Mouse (Mus musculus) liver, embryonic 11.5 days (tissue): ENCODE measurements around the gene Lpcat3. TPM values are rescaled to one million over a fixed set of nuclear protein-coding genes. Genes with fewer than 3 reads are reported as not detected.

Source experiments
- ATAC-seq: fragments of 200-750 bp; cut with Nextera tagmentation; replicated peaks from 2 replicates; pipeline ENCODE4 v1.8.0; 2017; ENCODE audit warnings: moderate number of reproducible peaks, mild to moderate bottlenecking, moderate TSS enrichment, moderate library complexity; ENCODE audit not compliant: low FRiP score
- DNase-seq: peaks from one replicate; pipeline ENCODE4 v3.0.0-alpha.2; 2017; ENCODE audit warnings: low spot score
- H3K27ac ChIP-seq: fragments of 300-500 bp; sonication (generic); 2 replicates; pipeline ENCODE4 v1.5.1; 2014; ENCODE audit warnings: mild to moderate bottlenecking, low read depth, low read length, control low read depth
- H3K27me3 ChIP-seq: fragments of 300-500 bp; sonication (generic); replicated peaks from 2 replicates; pipeline ENCODE4 v1.6.1; 2014; ENCODE audit warnings: low read length, mixed read lengths; ENCODE audit not compliant: control insufficient read depth, insufficient read depth
- H3K36me3 ChIP-seq: fragments of 300-500 bp; sonication (generic); 2 replicates; pipeline ENCODE4 v1.6.1; 2014; ENCODE audit warnings: mild to moderate bottlenecking, low read length, moderate library complexity, mixed read lengths; ENCODE audit not compliant: control insufficient read depth, insufficient read depth
- H3K4me1 ChIP-seq: fragments of 300-500 bp; sonication (generic); replicated peaks from 2 replicates; pipeline ENCODE4 v1.6.1; 2014; ENCODE audit warnings: low read length, mixed read lengths; ENCODE audit not compliant: control insufficient read depth, insufficient read depth
- H3K4me2 ChIP-seq: fragments of 300-500 bp; sonication (generic); 2 replicates; pipeline ENCODE4 v1.6.1; 2014; ENCODE audit warnings: mild to moderate bottlenecking, control low read depth, moderate library complexity
- H3K4me3 ChIP-seq: fragments of 300-500 bp; sonication (generic); 2 replicates; pipeline ENCODE4 v1.5.1; 2014; ENCODE audit warnings: low read depth, low read length, control low read depth
- H3K9ac ChIP-seq: fragments of 300-500 bp; sonication (generic); 2 replicates; pipeline ENCODE4 v1.6.1; 2014; ENCODE audit warnings: low read depth, low read length, control low read depth
- H3K9me3 ChIP-seq: fragments of 300-500 bp; sonication (generic); 2 replicates; pipeline ENCODE4 v1.6.1; 2016; ENCODE audit warnings: low read length, inconsistent platforms, mixed read lengths; ENCODE audit not compliant: control insufficient read depth
- WGBS: fragments of 180-500 bp; shearing (Covaris S2); extraction: QIAGEN DNeasy Blood & Tissue Kit; methylation state at CpG from one replicate; pipeline ENCODE4 v1.1.7; 2014; 5-methylcytosine and 5-hydroxymethylcytosine counted together
- polyA plus RNA-seq: library from polyadenylated mRNA; unstranded; fragments of >200 nt; fragmentation: Nextera tagmentation; extraction: Ambion mirVana; gene quantifications from 2 replicates; pipeline ENCODE4 v1.2.1, GENCODE M21; 2014

Lpcat3 gene
- polyA plus RNA-seq, 1 experiment from 2014 or later: 84.2 TPM

DNA sequence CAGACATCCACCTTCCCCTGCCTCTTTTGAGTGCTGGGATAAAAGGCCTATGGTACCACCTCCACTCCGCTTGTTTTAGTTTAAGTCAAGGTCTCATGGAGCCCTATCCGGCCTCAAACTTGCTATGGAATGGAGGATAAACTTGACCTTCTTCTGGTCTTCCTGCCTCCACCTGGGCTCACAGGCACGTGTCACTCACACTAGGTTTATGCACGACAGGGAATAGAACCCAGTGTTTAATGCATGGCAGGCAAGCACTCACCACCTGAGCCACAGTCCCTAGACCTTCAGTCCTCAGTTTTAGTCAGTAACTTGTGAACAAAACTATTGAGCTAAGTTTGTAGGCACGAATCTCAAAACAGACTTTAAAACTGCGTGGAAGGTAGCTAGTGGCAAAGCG, 68.2 kb downstream of the Lpcat3 start:
- 88% methylated on average over 7 of the region's 7 CpGs for WGBS
- Histone ChIP-seq H3K27me3 (no peaks in the 10 kb centered on the region), H3K4me3 (no peak overlapping the region), H3K9me3 (no peaks in the 10 kb centered on the region), H3K36me3 (no peaks in the 10 kb centered on the region), H3K27ac (no peak overlapping the region), H3K4me1 (peaks cover 19% of the 10 kb centered on the region; the same call in 1 of the 2 replicates), H3K9ac (no peak overlapping the region), H3K4me2 (peak overlapping the region; percentile 73)
- ATAC-seq: no peak
- DNase-seq: no peak

DNA sequence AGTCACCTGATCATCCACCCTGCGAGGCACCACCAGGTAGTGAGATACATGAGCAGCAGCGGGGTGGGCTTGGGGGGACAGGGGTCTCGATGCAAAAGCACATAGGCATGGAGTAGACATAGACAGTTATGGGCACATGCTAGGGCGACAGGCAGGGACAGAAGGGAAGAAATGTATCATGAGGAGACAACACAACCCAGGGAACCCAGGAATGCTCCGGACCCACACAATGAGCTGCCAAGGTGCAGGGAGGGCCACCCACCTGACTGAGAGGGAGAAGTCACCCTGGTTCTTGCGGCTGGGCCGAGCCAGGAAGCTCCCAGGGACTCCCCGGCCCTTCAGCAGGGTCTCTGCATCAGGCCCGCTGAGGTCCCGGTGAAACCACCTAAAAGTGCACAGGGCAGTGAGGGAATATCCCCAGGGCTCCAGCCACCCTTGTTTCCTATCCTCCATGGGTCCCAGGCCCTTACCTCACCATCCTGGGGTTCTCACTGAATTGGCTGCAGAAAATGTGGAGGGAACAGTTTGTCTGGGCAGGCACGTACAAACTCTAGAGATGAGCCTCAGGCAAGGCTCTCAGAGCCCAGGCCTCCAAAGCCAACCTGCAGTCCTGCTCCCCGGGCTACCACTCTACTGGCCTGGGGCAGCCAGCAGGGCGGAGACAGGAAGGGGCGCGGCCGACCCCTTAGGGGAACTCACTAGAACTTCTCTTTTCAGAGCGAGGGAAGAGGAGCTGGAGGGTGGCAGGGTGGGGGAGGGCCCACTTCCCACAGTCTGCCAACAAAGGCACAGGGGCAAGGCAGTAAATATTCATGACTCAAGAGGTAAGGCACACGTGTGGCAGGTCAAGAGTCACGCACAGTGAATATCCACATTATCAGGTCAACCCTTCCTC, 69.9 kb downstream of the Lpcat3 start:
- Histone ChIP-seq H3K4me3 (peak overlapping the region; percentile 53), H3K9ac (peak overlapping the region; percentile 75), H3K27me3 (no peaks in the 10 kb centered on the region), H3K4me1 (peaks cover 22% of the 10 kb centered on the region; the same call in 1 of the 2 replicates), H3K36me3 (no peaks in the 10 kb centered on the region), H3K4me2 (peak overlapping the region; percentile 73), H3K9me3 (no peaks in the 10 kb centered on the region), H3K27ac (peak overlapping the region; percentile 36)
- WGBS: 36% methylated on average over 19 of the region's 19 CpGs
- ATAC-seq: peak; percentile 78
- peak; percentile 72 for DNase-seq

DNA sequence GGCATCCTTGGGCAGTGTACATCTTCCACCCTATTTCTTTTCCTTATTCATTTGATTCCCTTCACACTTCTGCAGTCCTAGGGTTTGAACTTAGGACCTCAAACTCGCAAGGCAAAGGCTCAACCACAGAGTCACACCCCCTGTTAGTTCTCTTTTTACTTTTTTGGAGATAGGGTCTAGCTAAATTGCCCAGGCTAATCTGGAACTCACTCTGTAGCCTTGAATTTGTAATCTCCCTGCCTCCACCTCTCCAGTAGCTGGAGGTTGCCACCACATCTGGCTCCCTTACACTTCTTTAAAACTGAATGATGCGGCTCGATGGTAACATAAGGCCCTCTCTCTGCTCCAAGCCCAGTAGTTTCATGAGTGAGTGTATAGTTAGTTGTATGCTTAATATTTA, 71.6 kb downstream of the Lpcat3 start:
- Histone ChIP-seq H3K9me3 (no peaks in the 10 kb centered on the region), H3K27ac (peak overlapping the region; percentile 11; the same call in 1 of the 2 replicates), H3K4me2 (no peak overlapping the region), H3K9ac (no peak overlapping the region), H3K4me1 (peaks cover 37% of the 10 kb centered on the region), H3K36me3 (no peaks in the 10 kb centered on the region), H3K27me3 (no peaks in the 10 kb centered on the region), H3K4me3 (no peak overlapping the region)
- 77% methylated on average over 3 of the region's 3 CpGs for WGBS
- ATAC-seq (no peak), DNase-seq (no peak)

DNA sequence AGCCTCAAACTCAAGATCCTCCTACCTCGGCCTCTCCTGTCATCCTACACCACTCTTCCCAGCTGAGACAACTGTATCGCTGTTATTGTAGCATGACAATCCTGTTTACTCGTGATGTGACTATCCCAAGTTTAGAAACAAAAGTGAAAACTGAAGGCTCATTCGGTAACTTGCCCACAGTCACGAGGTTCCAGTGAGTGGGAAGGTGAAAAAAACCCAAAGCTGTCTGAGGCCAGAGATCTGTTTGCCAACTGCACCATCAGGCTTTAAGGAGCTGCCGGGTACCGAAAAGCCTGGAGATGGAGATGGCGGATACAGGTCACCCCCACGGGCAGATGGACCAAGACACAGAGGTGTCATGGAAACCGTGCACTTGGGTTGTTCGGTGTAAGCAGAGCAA, 74.2 kb downstream of the Lpcat3 start:
- WGBS: 89% methylated on average over 11 of the region's 11 CpGs
- no peak for ATAC-seq

DNA sequence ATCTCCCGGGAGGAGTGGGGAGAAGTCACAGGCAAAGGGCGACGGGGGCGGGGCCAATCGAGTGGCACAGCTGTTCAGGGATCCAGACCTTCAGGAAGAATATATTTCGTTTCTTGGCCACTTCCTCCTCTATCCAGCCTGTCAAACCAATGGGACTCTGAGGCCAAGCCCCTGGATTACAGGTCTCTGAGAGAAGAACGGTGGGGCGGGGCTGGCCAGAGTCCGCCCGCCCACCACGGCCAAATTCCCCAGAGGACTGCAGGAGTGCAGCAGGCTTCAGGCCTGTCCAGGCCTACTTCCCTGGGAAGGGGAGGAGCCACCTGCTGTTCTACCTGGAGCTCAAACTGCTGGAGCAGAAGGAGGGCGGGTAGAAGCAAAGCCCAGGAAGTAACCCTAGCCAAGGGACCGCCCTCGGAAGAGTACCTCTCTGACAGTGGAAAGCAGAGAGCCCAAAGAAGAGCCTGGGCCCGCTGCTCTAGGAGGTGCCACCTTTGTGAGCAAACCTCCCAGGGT, 75.7 kb downstream of the Lpcat3 start, which contains the start of gene Ptpn6:
Ptpn6 (minus strand) TSS at position 204 of the 513 bp plus-strand sequence.
- peaks cover 29% of the 10 kb centered on the region for H3K4me1 ChIP-seq

More for the DNA sequence above, 74.2 kb downstream of the Lpcat3 start:
- DNase-seq: no peak
- H3K27ac ChIP-seq: no peak overlapping the region
- peaks cover 43% of the 10 kb centered on the region for H3K4me1 ChIP-seq
- no peaks in the 10 kb centered on the region for H3K27me3 ChIP-seq
- no peak overlapping the region for H3K4me2 ChIP-seq
- no peaks in the 10 kb centered on the region for H3K36me3 ChIP-seq
- H3K9ac ChIP-seq: no peak overlapping the region
- no peaks in the 10 kb centered on the region for H3K9me3 ChIP-seq
- H3K4me3 ChIP-seq: no peak overlapping the region

DNA sequence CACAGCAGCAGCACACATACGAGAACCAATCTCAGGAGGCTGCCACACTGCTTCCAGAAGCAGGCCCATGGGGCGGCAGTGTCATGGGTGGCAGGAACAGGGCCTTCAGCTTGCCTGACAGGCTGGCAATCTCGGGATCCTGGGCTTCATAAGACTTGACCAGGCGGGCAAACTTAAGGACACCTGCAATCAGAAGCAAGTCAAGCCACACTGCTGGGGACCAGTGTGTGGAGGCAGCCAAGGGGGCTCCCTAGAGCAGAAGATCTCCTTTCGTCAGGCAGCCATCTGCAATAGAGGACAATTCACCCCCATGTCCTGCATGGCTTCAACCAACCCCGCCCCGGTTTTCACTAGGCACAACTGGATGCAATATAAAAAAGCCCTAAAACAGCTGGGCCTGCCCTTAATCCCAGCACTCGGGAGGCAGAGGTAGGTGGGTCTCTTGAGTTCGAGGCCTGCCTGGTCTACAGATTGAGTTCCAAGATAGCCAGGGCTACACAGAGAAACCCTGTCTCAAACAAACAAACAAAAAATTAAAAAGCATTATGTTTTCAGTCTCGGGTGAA, 76.5 kb downstream of the Lpcat3 start:
- H3K27me3 ChIP-seq: no peaks in the 10 kb centered on the region
- H3K27ac ChIP-seq: peak overlapping the region; percentile 97
- WGBS: 79% methylated on average over 10 of the region's 10 CpGs
- H3K4me2 ChIP-seq: peak overlapping the region; percentile 69
- peaks cover 29% of the 10 kb centered on the region for H3K4me1 ChIP-seq
- peak overlapping the region; percentile 20; the same call in 1 of the 2 replicates for H3K4me3 ChIP-seq
- no peaks in the 10 kb centered on the region for H3K9me3 ChIP-seq
- no peak for DNase-seq
- no peaks in the 10 kb centered on the region for H3K36me3 ChIP-seq
- peak overlapping the region; percentile 69 for H3K9ac ChIP-seq
- no peak for ATAC-seq

More for the DNA sequence above, 75.7 kb downstream of the Lpcat3 start, which contains the start of gene Ptpn6:
- Histone ChIP-seq H3K27me3 (no peaks in the 10 kb centered on the region), H3K36me3 (no peaks in the 10 kb centered on the region), H3K9ac (peak within 1 kb of the TSS; percentile 46), H3K4me3 (peak within 1 kb of the TSS; percentile 30), H3K9me3 (no peaks in the 10 kb centered on the region), H3K4me2 (peak within 1 kb of the TSS; percentile 53), H3K27ac (peak within 1 kb of the TSS; percentile 97)
- DNase-seq: no peak
- 28% methylated on average over 15 of the region's 15 CpGs for WGBS
- no peak for ATAC-seq

DNA sequence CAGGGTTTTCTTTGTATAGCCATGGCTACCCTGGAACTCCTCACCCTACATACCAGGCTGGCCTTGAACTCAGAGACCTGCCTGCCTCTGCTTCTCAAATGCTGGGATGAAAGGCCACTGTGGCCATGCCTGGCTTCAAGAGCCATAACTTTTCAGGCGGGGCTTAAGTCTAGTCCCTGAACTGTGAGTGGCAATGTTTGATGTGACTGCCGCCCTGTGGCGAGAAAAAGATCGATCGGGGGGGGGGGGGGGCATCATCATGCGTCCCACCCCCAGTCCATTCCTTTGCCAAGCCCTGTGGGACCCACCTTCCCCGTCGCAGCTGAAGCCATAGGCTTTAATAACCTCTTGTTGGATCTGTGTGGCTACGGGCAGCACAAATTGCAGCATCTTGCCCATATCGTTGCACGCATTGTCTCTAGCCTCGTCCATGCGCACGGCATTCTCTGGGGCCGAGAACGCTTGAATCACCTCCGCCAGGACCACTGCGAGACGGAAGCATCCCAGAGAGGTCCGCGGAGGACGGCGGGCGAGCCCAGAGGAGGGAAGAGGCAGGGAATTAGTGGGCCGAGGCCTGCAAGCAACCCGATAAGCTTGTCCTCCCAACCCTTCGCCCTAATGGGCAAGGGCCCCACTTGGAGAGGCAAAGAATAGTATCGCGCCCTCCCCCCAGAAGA, 77.5 kb downstream of the Lpcat3 start:
- H3K4me1 ChIP-seq: peaks cover 34% of the 10 kb centered on the region
- H3K36me3 ChIP-seq: no peaks in the 10 kb centered on the region
- peak overlapping the region; percentile 46 for H3K4me3 ChIP-seq
- no peaks in the 10 kb centered on the region for H3K9me3 ChIP-seq
- under 1% methylated on average over 29 of the region's 29 CpGs for WGBS
- peak; percentile 29 for ATAC-seq
- peak overlapping the region; percentile 69 for H3K4me2 ChIP-seq
- DNase-seq: peak; percentile 91
- H3K27ac ChIP-seq: peak overlapping the region; percentile 97
- no peaks in the 10 kb centered on the region for H3K27me3 ChIP-seq
- peak overlapping the region; percentile 69 for H3K9ac ChIP-seq
